Mouse (Mus musculus): ENCODE data around the gene Smyd1.

DNA sequence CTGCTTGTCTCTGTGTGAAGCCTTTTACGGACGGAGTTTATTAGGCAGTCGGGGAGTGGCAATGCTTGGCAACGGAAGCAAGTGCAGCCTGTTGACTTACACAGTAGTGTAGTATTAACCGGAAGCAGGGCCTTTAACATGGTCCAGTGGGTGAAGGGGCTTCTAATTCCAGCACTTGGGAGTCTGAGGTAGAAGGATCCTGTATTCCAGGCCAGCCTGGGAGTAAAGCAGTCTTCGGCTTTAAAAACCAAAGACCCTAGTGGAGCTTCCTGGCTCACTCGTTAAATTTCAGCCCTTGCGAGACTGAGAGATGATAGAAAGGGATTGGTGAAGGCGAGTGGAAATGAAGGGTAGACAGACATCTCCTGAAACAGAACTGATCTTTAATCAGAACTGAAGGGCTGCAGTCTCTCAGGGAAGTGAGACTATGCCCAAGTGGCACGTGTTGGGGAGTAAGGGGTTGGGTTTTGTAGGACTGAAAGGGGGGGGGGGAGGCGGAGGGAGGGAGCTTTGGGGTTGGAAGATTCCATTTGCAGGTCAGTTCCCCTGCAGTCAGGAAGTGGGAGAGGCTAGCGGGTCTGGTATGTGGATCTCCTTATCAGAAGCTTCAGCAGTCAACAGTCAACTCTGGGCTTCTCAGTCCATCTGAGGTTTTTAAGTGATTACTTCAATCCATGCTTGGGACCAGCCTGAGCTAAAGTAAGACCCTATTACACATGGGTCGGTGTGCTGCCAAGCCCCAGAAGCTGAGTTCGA, 51.6 kb downstream of the Smyd1 start:
- TF ChIP-seq TAL1 (IDR thresholded peaks at IDR 0.05; ENCODE audit: low read length) (no peak), GATA1 (IDR thresholded peaks at IDR 0.05; ENCODE audit: low read length) (peak; percentile 19; the same call in 1 of the 2 replicates)
